Mouse (Mus musculus): ENCODE data around the gene Gm10306. TPM values are rescaled to one million over a fixed set of nuclear protein-coding genes. Genes with fewer than 3 reads are reported as not detected.

Gm10306 gene
- total RNA-seq, 2 experiments from 2014 or later, result not detected

Other genes starting within 250 kb of the Gm10306 start
- gene Caap1, start 250 bp downstream of the Gm10306 start, total RNA-seq (2021), result 10 to 100 TPM; 11.1 to 12.6 TPM
- 10 to 100 TPM; 46.1 to 46.8 TPM for gene Plaa, start 46.7 kb downstream of the Gm10306 start, total RNA-seq (2021)
- gene Ift74, start 57.9 kb downstream of the Gm10306 start, total RNA-seq (2021), result 10 to 100 TPM; 26.8 to 30.0 TPM
- gene Lrrc19, start 93.6 kb downstream of the Gm10306 start, total RNA-seq (2021), result not detected
- 1 to 10 TPM; 6.8 to 7.9 TPM for gene Tek, start 182.7 kb downstream of the Gm10306 start, total RNA-seq (2021)